23 mouse cellular contexts compared by ENCODE assay signal in the genomic region with DNA sequence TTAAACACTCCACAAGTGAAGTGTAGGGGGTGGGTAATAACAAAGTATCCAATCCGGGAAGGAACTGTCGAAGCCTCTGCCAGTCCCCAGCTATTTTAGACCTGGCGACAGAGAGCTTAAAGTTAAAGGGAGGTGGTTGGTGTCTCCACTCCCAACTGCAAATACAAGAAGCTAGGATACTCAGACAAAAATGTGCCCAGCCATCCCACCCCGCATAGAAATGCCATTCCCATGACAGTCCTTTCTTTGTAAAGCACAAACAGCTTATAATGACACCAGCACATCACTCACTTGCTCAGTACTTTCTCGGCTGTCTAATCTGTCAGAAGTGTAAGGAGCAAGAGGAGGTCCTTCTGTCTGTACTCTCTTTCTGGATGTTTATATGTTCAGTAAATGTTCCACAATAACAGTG.
A peak's percentile ranks its signal among the peaks of the same experiment; 100 is the strongest.
DNase-seq lines count a peak whose midpoint lies in the region; ATAC-seq lines count a peak whose summit lies in the region.
"Had no signal": no experiment of that assay in that cellular context is flagged by ENCODE, and none has a peak within 500 bp of the region (broad histone marks: within the 10 kb centered on the region; RNA-seq: fewer than 3 reads in every experiment).

No protein-coding gene starts in this region.

- peak; percentile 24; the same call in 1 of the 2 replicates for ATAC-seq in embryonic facial prominence, embryonic 15.5 days (ENCODE audit: insufficient number of reproducible peaks, low FRiP score, low TSS enrichment, low read depth)
- ATAC-seq in heart, embryonic 12.5 days (ENCODE audit: insufficient number of reproducible peaks, low FRiP score), result 0 out of 2 replicates have a peak, but pooled peaks have one; percentile 42
- ATAC-seq in megakaryocyte-erythroid progenitor cell, adult 5-6 weeks (replicated peaks; ENCODE audit: low FRiP score, low TSS enrichment, poor library complexity, severe bottlenecking), result no peak
- ATAC-seq: midbrain, embryonic 15.5 days; Patski had no signal

- intact Hi-C loops in heart, postnatal 14 days (cut with DNase I), result no loop called here

- no peaks in the 10 kb centered on the region for H3K4me1 ChIP-seq in embryonic facial prominence, embryonic 15.5 days
- no peaks in the 10 kb centered on the region for H3K4me1 ChIP-seq in embryonic facial prominence, embryonic 10.5 days
- peaks cover 20% of the 10 kb centered on the region for H3K4me1 ChIP-seq in heart, embryonic 12.5 days (replicated peaks)
- H3K4me1 ChIP-seq: forebrain, embryonic 10.5 days; hindbrain, embryonic 10.5 days; limb, embryonic 13.5 days; liver, embryonic 13.5 days; midbrain, embryonic 15.5 days had no signal

- H3K4me3 ChIP-seq in embryonic facial prominence, embryonic 15.5 days (replicated peaks), result no peak overlapping the region
- H3K4me3 ChIP-seq in embryonic facial prominence, embryonic 10.5 days, result no peak overlapping the region
- no peak overlapping the region for H3K4me3 ChIP-seq in heart, embryonic 12.5 days
- H3K4me3 ChIP-seq: forebrain, embryonic 10.5 days; hindbrain, embryonic 10.5 days; limb, embryonic 13.5 days; liver, embryonic 13.5 days; midbrain, embryonic 15.5 days; myocyte had no signal

- H3K27me3 ChIP-seq in embryonic facial prominence, embryonic 15.5 days, result no peaks in the 10 kb centered on the region
- H3K27me3 ChIP-seq in embryonic facial prominence, embryonic 10.5 days (replicated peaks; ENCODE audit: low read depth, poor library complexity, severe bottlenecking), result no peaks in the 10 kb centered on the region
- no peaks in the 10 kb centered on the region for H3K27me3 ChIP-seq in heart, embryonic 12.5 days (replicated peaks)
- H3K27me3 ChIP-seq: limb, embryonic 13.5 days; liver, embryonic 13.5 days; midbrain, embryonic 15.5 days; Patski had no signal

- DNase-seq in embryonic facial prominence, embryonic 10.5 days (ENCODE audit: low spot score), result no peak
- no peak for DNase-seq in heart, postnatal 14 days
- peak; percentile 55 for DNase-seq in Muller cell, postnatal 12 days (ENCODE audit: inconsistent ontology term)
- DNase-seq in lung, postnatal 10 days, result peak; percentile 58
- no peak for DNase-seq in embryo, embryonic 10 days (ENCODE audit: low spot score)
- DNase-seq: adrenal gland, adult 8-10 months; cerebellum, adult 11 months; cerebellum, postnatal 10 days; gastrocnemius, postnatal 25 days; kidney, adult 11 months; layer of hippocampus, postnatal 36 days; liver, embryonic 13.5 days; thymus, postnatal 14 days had no signal

- no peak overlapping the region for H3K9ac ChIP-seq in embryonic facial prominence, embryonic 15.5 days
- H3K9ac ChIP-seq in heart, embryonic 12.5 days, result no peak overlapping the region
- H3K9ac ChIP-seq: limb, embryonic 13.5 days; liver, embryonic 13.5 days; midbrain, embryonic 15.5 days had no signal

- WGBS in embryonic facial prominence, embryonic 15.5 days, result 68% methylated on average over 5 of the region's 5 CpGs
- WGBS in embryonic facial prominence, embryonic 10.5 days, result 84% methylated on average over 5 of the region's 5 CpGs
- WGBS in heart, embryonic 12.5 days, result 32% methylated on average over 5 of the region's 5 CpGs

- H3K4me2 ChIP-seq in embryonic facial prominence, embryonic 15.5 days (replicated peaks), result no peak overlapping the region
- peak overlapping the region; percentile 19; the same call in 1 of the 2 replicates for H3K4me2 ChIP-seq in heart, embryonic 12.5 days
- H3K4me2 ChIP-seq: limb, embryonic 13.5 days; liver, embryonic 13.5 days; midbrain, embryonic 15.5 days had no signal

- no peaks in the 10 kb centered on the region for H3K9me3 ChIP-seq in embryonic facial prominence, embryonic 15.5 days (replicated peaks)
- no peaks in the 10 kb centered on the region for H3K9me3 ChIP-seq in embryonic facial prominence, embryonic 10.5 days
- no peaks in the 10 kb centered on the region for H3K9me3 ChIP-seq in heart, embryonic 12.5 days (replicated peaks)
- H3K9me3 ChIP-seq: forebrain, embryonic 10.5 days; hindbrain, embryonic 10.5 days; limb, embryonic 13.5 days; liver, embryonic 13.5 days; midbrain, embryonic 15.5 days had no signal

- no peaks in the 10 kb centered on the region for H3K36me3 ChIP-seq in embryonic facial prominence, embryonic 15.5 days
- no peaks in the 10 kb centered on the region for H3K36me3 ChIP-seq in embryonic facial prominence, embryonic 10.5 days (replicated peaks)
- no peaks in the 10 kb centered on the region for H3K36me3 ChIP-seq in heart, embryonic 12.5 days
- H3K36me3 ChIP-seq: forebrain, embryonic 10.5 days; hindbrain, embryonic 10.5 days; limb, embryonic 13.5 days; liver, embryonic 13.5 days; midbrain, embryonic 15.5 days had no signal

- no peak overlapping the region for H3K27ac ChIP-seq in embryonic facial prominence, embryonic 15.5 days (replicated peaks)
- no peak overlapping the region for H3K27ac ChIP-seq in embryonic facial prominence, embryonic 10.5 days (replicated peaks)
- H3K27ac ChIP-seq in heart, embryonic 12.5 days (ENCODE audit: poor library complexity, severe bottlenecking), result peak overlapping the region; percentile 51
- H3K27ac ChIP-seq: forebrain, embryonic 10.5 days; hindbrain, embryonic 10.5 days; kidney, postnatal 0 days; limb, embryonic 13.5 days; liver, embryonic 13.5 days; midbrain, embryonic 15.5 days had no signal

Comparison
In these comparisons a context has a peak if more than half of its experiments do, and no peak if none do; other contexts are left out.
1. DNase-seq: peak in Muller cell, postnatal 12 days (single experiment) and lung, postnatal 10 days (single experiment); none in embryonic facial prominence, embryonic 10.5 days (single experiment), heart, postnatal 14 days (0 of 2) and embryo, embryonic 10 days (single experiment).